Mouse (Mus musculus) heart, embryonic 11.5 days (tissue): ENCODE measurements around the gene Tmem14c. TPM values are rescaled to one million over a fixed set of nuclear protein-coding genes. Genes with fewer than 3 reads are reported as not detected.
A peak's percentile ranks its signal among the peaks of the same experiment; 100 is the strongest.
"Not testable (repeated sequence)": the region's sequence is repeated elsewhere in the genome, so short reads cannot be mapped to it uniquely, and the experiment has no call there.

Experiments
- ATAC-seq: fragments of 200-750 bp; cut with Nextera tagmentation; replicated peaks from 2 replicates; pipeline ENCODE4 v1.8.0; 2017; ENCODE audit warnings: moderate library complexity; ENCODE audit not compliant: insufficient number of reproducible peaks, low FRiP score, low TSS enrichment
- H3K27ac ChIP-seq: fragments of 300-500 bp; sonication (generic); 2 replicates; pipeline ENCODE4 v1.5.1; 2014; ENCODE audit warnings: mild to moderate bottlenecking, low read depth, low read length
- H3K27me3 ChIP-seq: fragments of 300-500 bp; sonication (generic); 2 replicates; pipeline ENCODE4 v1.6.1; 2014; ENCODE audit warnings: mild to moderate bottlenecking, low read length, mixed read lengths; ENCODE audit not compliant: control insufficient read depth, insufficient read depth
- H3K36me3 ChIP-seq: fragments of 300-500 bp; sonication (generic); 2 replicates; pipeline ENCODE4 v1.6.1; 2014; ENCODE audit warnings: mild to moderate bottlenecking, low read length, moderate library complexity, mixed read lengths; ENCODE audit not compliant: control insufficient read depth, insufficient read depth
- H3K4me1 ChIP-seq: fragments of 300-500 bp; sonication (generic); 2 replicates; pipeline ENCODE4 v1.6.1; 2014; ENCODE audit warnings: low read length; ENCODE audit not compliant: control insufficient read depth, insufficient read depth
- H3K4me2 ChIP-seq: fragments of 300-500 bp; sonication (generic); 2 replicates; pipeline ENCODE4 v1.6.1; 2014; ENCODE audit warnings: mild to moderate bottlenecking, moderate library complexity
- H3K4me3 ChIP-seq: fragments of 300-500 bp; sonication (generic); 2 replicates; pipeline ENCODE4 v1.5.1; 2014; ENCODE audit warnings: low read depth, low read length
- H3K9ac ChIP-seq: fragments of 300-500 bp; sonication (generic); 2 replicates; pipeline ENCODE4 v1.6.1; 2014; ENCODE audit warnings: mild to moderate bottlenecking, low read depth, low read length, moderate library complexity
- H3K9me3 ChIP-seq: fragments of 300-500 bp; sonication (generic); replicated peaks from 2 replicates; pipeline ENCODE4 v1.6.1; 2016; ENCODE audit warnings: low read length; ENCODE audit not compliant: control insufficient read depth
- WGBS: fragments of 180-500 bp; shearing (Covaris S2); extraction: QIAGEN DNeasy Blood & Tissue Kit; methylation state at CpG from one replicate; pipeline ENCODE4 v1.1.7; 2014; ENCODE audit not compliant: insufficient replicate concordance; 5-methylcytosine and 5-hydroxymethylcytosine counted together
- polyA plus RNA-seq: library from polyadenylated mRNA; unstranded; fragments of >200 nt; fragmentation: Nextera tagmentation; extraction: Ambion mirVana; gene quantifications from 2 replicates; pipeline ENCODE4 v1.2.1, GENCODE M21; 2014

The Tmem14c gene
- polyA plus RNA-seq, 1 experiment from 2014 or later, result 302 TPM

DNA sequence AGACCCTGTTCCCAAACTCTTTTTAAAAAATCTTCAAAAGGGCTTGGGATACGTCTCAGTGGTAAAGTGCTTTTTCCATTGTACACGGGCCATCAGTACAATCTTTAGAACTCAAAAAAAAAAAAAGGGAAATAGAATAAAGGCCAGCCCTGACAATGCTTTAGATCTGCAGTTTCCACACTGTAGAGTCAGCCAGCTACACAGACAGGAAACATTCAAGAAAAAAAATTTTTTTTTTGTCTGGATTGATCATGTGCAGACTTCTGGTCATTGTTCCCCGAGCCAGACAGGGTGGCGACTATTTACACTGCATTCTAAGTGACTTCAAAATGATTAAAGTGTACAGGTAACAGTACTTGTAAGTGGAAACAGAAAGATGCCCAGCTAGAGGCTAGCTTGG, 37.4 kb upstream of the Tmem14c start:
- Histone ChIP-seq H3K9me3 (no peaks in the 10 kb centered on the region), H3K36me3 (no peaks in the 10 kb centered on the region), H3K27ac (peak overlapping the region; percentile 47), H3K4me3 (no peak overlapping the region), H3K4me2 (no peak overlapping the region), H3K4me1 (no peaks in the 10 kb centered on the region), H3K27me3 (no peaks in the 10 kb centered on the region), H3K9ac (no peak overlapping the region)
- no peak; the same call in 1 of the 2 replicates for ATAC-seq
- 69% methylated on average over 4 of the region's 4 CpGs for WGBS

DNA sequence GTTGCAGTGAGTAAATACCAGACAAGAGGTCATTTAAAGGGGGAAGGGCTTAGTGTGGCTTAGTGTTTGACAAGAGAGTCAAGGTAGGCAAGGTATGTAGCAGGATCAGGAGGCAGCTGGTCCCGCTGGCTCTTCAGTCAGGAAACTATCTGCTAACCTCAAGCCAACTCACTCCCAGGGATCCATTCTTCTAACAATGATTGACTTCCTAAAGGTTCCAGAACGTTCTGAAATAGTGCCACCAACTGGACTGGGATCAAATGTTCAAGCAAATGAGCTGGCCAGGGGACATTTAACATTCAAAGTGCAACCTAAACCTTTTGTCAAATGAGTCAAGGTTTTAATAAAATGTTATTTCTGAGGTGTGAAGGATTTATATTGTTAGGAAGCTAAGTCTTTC, 36.8 kb upstream of the Tmem14c start:
- Histone ChIP-seq H3K36me3 (no peaks in the 10 kb centered on the region), H3K4me3 (no peak overlapping the region), H3K4me1 (no peaks in the 10 kb centered on the region), H3K27me3 (no peaks in the 10 kb centered on the region), H3K9ac (no peak overlapping the region), H3K9me3 (no peaks in the 10 kb centered on the region), H3K27ac (peak overlapping the region; percentile 47), H3K4me2 (no peak overlapping the region)
- no peak for ATAC-seq
- 42% methylated on average over 2 of the region's 2 CpGs for WGBS

DNA sequence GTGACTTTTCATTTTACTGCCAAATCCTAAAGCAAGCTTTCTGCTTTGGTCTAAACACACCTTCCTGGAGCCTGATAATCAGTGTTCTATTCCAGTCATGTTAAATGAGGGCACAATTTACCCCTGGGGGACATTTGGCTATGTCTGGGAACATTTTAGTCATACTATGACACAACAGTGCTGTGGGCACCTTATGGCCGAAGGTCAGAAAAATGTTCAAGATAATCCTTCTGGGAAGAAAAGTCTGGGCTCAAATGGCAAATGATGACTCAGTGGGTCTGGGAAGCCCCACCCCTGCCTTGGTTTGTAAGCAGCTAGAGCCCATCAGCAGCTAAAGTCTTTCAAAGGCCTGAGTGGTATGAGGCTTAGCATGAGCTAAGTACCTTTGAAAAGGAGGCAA, 33.3 kb upstream of the Tmem14c start:
- Histone ChIP-seq H3K4me3 (no peak overlapping the region), H3K27me3 (no peaks in the 10 kb centered on the region), H3K4me2 (no peak overlapping the region), H3K27ac (no peak overlapping the region), H3K4me1 (no peaks in the 10 kb centered on the region), H3K36me3 (no peaks in the 10 kb centered on the region), H3K9me3 (no peaks in the 10 kb centered on the region), H3K9ac (no peak overlapping the region)
- WGBS, result 63% methylated on average over 1 of the region's 1 CpGs
- no peak for ATAC-seq

DNA sequence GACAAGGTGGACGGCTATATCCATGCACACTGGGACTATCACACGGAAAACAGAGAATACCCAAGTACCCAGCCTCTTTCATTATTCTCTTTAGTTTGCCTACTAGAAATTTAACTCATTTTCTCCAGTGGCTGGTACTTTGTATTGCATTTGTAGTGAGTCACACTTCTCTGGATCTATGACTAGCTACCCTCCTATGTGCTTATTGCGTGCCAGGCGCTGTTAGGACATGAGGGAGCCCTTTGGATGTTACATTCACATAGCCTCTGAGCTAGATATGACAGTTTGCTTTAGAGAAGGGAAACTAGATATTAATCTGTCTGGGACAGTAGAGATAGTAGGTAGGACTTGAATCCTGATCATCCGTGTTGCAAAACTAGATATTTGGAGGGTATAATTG, 30.0 kb upstream of the Tmem14c start:
- no peak for ATAC-seq
- Histone ChIP-seq H3K36me3 (no peaks in the 10 kb centered on the region), H3K4me1 (no peaks in the 10 kb centered on the region), H3K9me3 (no peaks in the 10 kb centered on the region), H3K27me3 (no peaks in the 10 kb centered on the region), H3K27ac (no peak overlapping the region), H3K4me3 (no peak overlapping the region), H3K9ac (no peak overlapping the region), H3K4me2 (no peak overlapping the region)
- WGBS, result 86% methylated on average over 5 of the region's 5 CpGs

DNA sequence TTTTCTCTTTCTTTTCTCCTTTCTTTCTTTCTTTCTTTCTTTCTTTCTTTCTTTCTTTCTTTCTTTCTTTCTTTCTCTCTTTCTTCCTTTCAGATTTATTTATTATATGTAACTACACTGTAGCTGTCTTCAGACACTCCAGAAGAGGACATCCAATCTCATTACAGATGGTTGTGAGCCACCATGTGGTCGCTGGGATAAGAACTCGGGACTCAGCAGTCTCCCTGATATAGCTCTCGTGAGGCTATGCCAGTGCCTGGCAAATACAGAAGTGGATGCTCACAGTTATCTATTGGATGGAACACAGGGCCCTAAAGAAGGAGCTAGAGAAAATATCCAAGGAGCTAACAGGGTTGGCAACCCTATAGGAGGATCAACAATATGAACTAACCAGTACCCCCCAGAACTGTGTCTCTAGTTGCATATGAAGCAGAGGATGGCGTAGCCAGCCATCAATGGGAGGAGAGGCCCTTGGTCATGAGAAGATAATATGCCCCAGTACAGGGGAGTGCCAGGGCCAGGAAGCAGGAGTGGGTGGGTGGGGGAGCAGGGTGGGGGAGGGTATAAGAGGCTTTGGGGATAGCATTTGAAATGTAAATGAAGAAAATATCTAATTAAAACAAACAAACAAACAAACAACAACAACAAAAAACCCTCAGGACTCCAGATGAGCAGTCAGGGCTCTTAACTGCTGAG, 28.3 kb upstream of the Tmem14c start:
- H3K4me2 ChIP-seq, H3K4me1 ChIP-seq, H3K27me3 ChIP-seq, H3K9ac ChIP-seq, H3K4me3 ChIP-seq, ATAC-seq, H3K27ac ChIP-seq, H3K9me3 ChIP-seq, H3K36me3 ChIP-seq: not testable (repeated sequence)
- WGBS, result 59% methylated on average over 4 of the region's 4 CpGs

DNA sequence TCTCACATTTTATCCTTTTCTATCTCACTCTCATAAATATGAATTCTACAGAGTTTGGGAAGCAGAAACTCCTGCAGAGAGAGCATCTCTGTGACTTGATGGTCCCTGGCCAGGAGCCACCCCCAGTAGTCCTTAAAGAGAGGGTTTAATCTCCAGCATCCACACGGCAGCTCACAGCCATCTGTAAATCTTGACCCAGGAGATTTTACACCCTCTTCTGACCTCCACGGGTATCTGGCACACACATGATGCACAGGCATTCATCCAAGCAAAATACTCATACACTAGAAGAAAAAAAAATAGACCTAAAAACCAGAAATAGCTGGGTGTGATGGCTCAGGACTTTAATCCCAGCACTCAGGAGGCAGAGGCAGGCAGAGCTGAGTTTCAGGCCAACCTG, 27.7 kb upstream of the Tmem14c start:
- Histone ChIP-seq H3K9ac (no peak overlapping the region), H3K27ac (no peak overlapping the region), H3K36me3 (no peaks in the 10 kb centered on the region), H3K27me3 (no peaks in the 10 kb centered on the region), H3K9me3 (no peaks in the 10 kb centered on the region), H3K4me3 (no peak overlapping the region), H3K4me2 (no peak overlapping the region), H3K4me1 (no peaks in the 10 kb centered on the region)
- WGBS, result 39% methylated on average over 2 of the region's 2 CpGs
- ATAC-seq, result no peak

DNA sequence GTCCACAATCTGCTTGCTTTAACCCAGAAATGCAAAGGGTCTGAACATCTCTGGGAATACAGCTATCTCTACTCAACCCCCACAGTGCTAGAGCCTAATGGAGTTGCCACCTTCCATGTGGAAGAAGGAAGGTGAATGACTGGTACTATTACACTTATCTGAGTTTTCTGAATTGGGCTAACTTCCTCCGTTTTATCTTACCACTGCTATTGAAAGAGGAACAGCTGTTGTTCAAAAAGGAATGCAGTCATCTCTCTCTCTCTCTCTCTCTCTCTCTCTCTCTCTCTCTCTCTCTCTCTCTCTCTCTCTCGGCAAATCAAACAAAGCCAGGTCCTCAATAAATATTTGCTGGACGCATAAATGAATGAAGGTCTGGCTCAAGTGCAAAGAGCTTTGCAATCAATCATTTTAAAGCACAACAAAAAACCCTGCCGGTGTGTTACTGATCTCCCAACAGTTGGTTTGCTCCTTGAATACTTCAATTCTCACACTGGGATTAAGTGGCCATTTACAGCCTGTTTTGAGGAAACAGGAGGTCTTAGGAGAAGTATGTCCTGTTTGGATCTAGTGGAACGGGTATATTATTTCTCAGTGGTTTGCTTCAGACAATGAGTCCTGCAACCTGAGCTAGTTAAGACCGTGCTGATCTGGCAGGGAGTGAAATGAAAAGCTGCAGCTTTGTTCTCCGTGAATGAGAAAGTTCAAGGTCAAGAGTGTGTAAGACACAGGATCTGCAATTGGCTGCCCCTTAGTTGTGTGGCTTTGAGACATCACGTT, 21.4 kb upstream of the Tmem14c start:
- Histone ChIP-seq H3K27me3 (no peaks in the 10 kb centered on the region), H3K9ac (no peak overlapping the region), H3K4me1 (no peaks in the 10 kb centered on the region), H3K4me3 (no peak overlapping the region), H3K4me2 (no peak overlapping the region), H3K36me3 (no peaks in the 10 kb centered on the region), H3K27ac (no peak overlapping the region), H3K9me3 (no peaks in the 10 kb centered on the region)
- no peak for ATAC-seq
- 30% methylated on average over 8 of the region's 8 CpGs for WGBS

DNA sequence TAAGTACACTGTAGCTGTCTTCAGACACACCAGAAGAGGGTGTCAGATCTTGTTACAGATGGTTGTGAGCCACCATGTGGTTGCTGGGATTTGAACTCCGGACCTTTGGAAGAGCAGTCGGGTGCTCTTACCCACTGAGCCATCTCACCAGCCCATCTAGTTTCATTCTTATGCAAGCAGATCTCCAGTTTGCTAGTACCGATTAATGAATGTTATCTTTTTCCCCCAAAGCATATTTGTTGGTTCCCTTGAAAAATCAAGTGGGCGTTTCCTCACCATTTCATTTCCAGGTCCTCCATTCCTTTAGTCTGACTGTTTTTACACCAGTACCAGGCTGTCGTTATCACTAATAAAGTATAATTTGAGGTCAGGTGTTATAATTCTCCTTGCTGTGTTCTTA, 17.6 kb upstream of the Tmem14c start:
- 85% methylated on average over 5 of the region's 5 CpGs for WGBS
- not testable (repeated sequence) for H3K9ac ChIP-seq, ATAC-seq, H3K4me3 ChIP-seq, H3K9me3 ChIP-seq, H3K4me2 ChIP-seq, H3K27ac ChIP-seq, H3K27me3 ChIP-seq, H3K36me3 ChIP-seq
- peaks cover 12% of the 10 kb centered on the region for H3K4me1 ChIP-seq
